Mouse (Mus musculus): ENCODE data around the gene Scfd2.

- TF ChIP-seq CTCF (IDR thresholded peaks at IDR 0.05; ENCODE audit: low read depth): no peak
- no peak for TF ChIP-seq EP300 (IDR thresholded peaks at IDR 0.05; ENCODE audit: low read depth)
These were observed 375.7 kb downstream of the Scfd2 start for GRCm38 (mm10) chr5:74155860-74156351.

All from liver, postnatal 0 days (tissue).